Mouse (Mus musculus) testis, postnatal 14 days (tissue): ENCODE measurements around the gene Cachd1.

ENCODE experiments used
- DNase-seq: peaks from one replicate; pipeline ENCODE4 v3.0.0; 2021; ENCODE audit warnings: low spot score

Gene Cachd1

DNA sequence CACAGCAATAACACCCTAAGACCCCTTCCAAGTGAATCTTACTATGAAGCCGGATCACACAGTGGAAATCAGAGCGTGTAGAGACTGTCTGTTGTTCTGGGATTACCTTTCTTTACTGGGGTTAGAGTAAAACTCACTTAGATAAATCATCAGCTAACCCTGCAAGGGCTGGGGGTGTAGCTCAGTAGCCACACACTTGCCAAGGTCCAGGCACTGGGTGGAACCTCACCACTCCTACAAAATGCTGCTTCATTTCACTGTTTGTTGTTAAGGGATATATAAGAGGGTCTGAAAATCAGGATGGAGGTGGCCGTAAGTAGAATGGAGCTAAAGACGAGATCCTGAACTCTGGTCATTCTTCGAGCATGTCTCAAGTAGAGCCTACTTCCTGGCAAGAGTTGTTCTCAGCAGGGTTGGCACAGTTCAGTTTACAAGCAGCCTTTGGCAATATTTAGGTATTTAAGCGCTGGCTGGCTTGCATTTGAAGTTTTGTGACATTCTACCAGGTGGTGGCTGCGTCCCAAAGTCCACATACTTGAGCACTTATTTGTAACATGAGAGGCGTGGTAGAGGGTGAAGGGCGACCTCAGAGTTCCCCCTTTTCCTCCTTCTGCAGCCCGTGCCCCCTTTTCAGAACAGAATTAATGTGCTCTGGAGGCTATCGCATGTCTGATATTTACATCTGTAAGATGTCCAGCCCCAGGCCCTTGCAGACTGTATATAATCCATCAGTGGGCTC, 146.5 kb downstream of the Cachd1 start:
- DNase-seq = no peak

DNA sequence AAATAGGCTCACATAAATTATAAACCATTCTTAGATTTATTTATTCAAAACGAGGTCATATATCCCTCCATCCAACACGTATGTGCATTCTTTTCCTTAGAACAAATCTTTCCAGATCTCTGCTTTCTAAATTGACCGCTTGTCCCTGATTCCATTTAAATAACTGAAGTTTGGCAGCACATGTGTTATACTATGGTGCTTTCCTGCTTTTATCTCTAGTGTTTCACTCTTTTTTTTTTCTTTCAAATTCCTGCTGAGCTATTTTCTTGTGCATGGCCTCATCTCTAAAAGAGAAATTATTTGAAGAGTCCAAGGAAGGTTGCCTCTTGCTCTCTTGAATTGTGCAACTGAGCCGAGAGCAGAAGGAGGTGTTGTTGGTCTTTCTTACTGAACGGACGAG, 147.1 kb downstream of the Cachd1 start:
- no peak for DNase-seq

DNA sequence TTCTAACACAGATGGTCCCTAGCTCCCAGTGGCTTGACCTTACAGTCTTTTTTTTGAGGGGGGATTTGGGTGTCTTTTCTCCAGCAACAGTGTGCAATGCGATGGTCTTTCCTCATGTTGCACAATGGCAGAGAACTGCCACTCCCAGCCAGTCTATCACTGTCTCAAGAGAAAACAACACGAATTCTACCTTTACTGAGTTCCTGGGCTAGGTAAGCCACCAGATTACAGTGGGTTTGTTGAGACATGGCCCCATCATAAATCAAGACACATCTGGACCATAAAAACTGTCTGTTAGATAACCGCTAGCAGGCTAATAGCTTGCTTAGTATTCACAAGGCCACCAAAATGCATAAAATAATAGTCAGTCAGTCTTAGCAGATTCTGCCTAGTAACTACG, 147.8 kb downstream of the Cachd1 start:
- no peak for DNase-seq

- no peak for DNase-seq
These were observed 148.7 kb downstream of the Cachd1 start for GRCm38 (mm10) chr4:100925153-100925552.

DNA sequence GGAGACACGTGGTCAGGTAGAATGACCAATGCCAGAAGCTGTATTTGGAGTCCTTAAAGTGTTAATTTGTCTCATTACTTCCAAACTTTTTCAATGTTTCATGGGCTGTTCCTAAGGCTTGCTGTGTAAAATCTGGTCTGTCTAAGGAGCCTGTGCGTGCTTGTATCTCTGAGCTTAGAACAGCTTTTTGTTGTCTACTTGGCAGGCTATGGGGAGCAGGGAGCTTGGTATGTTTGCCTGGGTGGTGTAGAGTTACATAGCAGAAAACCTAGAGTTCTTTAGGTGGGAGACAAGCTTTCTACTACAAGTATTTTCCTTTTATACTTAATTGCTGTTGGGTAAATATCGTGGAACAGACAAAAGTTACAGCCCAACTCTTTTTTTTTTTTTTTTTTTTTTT, 150.1 kb downstream of the Cachd1 start:
- no peak for DNase-seq

DNA sequence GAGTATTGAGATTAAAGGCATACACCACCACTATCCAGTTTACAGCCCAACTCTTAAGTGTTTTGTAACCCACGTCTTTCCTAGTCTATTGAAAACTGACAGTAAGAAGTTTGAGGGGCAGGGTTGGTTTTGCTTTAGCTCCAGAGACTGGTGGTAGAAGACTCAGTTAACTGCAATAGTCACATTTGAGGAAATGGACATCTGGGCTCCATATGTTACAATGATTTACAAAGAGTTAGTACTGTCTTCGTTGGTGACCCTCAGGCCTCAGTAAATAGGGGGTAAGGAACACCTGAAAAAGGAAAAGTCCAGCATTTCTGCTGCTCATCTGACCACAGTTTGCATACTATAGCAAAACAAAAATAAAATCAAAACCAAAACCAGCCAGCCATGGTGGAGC, 150.6 kb downstream of the Cachd1 start:
- no peak for DNase-seq

GRCm38 (mm10) chr4:100943689-100944088, 167.2 kb downstream of the Cachd1 start:
- no peak for DNase-seq

DNA sequence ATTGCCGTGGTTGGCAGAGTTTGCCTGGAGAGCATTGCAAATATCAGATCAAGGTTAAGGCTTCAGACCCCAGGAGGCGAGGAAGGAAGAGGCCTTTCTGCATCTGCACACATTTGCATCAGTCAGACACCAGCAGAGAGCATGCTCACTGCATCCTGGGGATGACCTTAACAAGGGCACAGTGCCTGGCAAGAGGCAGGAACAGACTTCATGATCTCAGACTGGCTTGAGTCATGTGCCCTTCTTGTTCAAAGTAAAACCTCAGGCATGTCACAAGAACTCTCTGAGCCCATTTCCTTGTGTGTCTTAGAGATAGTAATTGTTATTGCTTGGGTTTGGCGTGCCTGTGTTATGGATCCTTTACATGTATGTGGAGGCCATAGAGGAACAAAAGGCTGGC, 167.8 kb downstream of the Cachd1 start:
- DNase-seq = no peak

GRCm38 (mm10) chr4:100945171-100945899, 168.9 kb downstream of the Cachd1 start:
- no peak for DNase-seq

GRCm38 (mm10) chr4:100948494-100949425, 172.3 kb downstream of the Cachd1 start:
- no peak for DNase-seq

GRCm38 (mm10) chr4:100950316-100950715, 173.8 kb downstream of the Cachd1 start:
- DNase-seq = no peak

- DNase-seq = no peak
These were observed 175.4 kb downstream of the Cachd1 start for GRCm38 (mm10) chr4:100951876-100952275.

DNA sequence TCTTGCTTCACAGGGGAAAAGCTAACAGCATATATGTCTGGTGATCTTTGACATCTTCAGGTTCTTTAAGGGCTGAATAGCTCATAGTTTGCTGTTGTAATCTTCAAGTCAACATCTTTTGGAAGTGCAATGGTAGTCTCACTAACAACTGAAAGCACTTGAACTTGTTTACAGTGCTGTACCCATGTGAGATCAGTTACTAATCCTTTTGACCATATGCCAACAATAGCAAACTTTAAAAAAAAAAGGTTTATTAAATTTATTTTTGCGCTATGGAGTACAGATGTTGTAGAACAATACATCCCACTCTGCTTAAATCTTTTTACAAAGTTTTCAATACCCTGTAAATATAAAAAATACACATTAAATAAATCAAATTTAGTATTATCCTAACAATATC, 186.9 kb downstream of the Cachd1 start:
- DNase-seq = no peak

- no peak for DNase-seq
These were observed 187.3 kb downstream of the Cachd1 start for GRCm38 (mm10) chr4:100963796-100964195.

- no peak for DNase-seq
These were observed 191.4 kb downstream of the Cachd1 start for GRCm38 (mm10) chr4:100967703-100968392.

DNA sequence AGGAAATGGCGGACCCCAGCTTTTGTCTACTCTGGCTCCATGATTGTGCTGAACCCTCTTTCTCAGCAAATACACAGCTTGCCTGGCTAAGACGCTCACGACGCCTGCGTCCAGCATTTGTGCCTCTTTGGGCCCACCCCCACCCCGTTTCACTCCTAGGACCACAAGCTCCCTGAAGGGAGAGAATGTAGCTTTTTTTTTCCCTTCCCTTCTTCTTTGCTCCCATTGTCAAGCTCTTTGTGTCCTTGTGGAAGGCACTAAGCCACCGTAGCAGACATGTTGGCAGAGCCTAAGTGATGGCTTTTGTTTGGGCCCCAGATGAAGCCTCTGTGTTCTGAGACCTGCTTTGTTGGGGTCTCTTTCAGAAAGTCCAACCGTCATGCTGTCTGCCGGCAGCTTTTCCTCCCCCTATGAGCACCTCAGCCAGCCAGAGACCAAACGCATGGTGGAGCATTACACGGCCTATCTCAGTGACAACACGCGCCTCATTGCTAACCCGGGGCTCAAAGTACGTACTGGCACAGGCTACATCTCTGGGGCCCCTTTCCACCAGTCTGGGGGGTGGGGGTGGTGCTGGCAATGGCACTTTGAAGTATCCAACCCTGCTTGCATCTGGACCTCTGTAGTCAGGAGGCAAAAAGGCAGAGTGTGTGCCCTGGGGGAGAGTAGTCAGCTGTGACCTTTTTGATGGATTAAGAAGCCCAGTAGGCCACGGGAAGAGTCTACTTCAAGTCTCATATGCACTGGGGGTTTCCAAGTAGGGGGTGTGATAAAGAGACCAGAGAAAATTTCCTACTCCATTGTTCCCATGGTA, 197.4 kb downstream of the Cachd1 start:
- DNase-seq = no peak

DNA sequence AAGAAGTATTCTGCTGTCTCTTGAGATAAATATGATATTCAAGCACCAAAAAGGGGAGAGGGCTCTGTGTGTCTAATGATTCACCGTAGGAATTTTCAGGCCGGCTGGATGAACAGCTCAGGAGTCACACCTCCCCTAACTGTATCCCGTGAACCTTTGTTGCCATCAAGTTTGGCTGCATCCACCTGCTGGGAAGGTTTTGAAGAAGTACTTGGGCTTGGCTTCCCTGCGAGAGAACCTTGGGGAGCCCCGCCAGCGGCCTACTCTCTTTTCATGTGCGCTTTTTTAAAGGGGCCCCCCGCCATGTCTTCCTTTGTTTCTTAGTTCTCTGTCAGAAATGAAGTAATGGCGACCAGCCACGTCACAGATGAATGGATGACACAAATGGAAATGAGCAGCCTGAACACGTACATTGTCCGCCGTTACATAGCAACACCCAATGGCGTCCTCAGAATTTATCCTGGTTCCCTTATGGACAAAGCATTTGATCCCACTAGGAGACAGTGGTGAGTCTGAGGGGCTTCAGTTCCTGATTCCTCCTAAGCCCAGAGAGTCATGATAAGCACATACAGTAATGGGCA, 198.1 kb downstream of the Cachd1 start:
- no peak for DNase-seq

DNA sequence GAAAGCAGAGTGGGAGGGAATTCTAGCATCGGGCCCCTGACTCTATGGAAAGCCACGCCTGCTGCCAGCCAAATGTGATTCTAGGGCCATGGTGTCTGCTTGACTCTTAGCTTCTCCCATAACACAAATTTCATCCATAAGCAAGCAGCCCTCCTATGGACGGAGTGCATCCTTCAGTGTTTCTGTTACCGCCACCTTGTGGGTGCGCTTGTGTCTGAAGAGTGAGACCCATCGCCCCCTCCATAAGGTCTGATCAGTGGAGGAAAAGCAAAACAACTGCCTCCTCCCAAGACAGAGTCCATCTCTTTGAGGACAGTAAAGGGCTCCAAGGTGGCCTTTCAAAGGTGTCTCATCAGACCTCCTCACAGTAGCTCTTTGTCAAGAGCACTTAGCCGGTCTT, 201.0 kb downstream of the Cachd1 start:
- no peak for DNase-seq

- no peak for DNase-seq
These were observed 210.7 kb downstream of the Cachd1 start for GRCm38 (mm10) chr4:100987187-100987586.

DNA sequence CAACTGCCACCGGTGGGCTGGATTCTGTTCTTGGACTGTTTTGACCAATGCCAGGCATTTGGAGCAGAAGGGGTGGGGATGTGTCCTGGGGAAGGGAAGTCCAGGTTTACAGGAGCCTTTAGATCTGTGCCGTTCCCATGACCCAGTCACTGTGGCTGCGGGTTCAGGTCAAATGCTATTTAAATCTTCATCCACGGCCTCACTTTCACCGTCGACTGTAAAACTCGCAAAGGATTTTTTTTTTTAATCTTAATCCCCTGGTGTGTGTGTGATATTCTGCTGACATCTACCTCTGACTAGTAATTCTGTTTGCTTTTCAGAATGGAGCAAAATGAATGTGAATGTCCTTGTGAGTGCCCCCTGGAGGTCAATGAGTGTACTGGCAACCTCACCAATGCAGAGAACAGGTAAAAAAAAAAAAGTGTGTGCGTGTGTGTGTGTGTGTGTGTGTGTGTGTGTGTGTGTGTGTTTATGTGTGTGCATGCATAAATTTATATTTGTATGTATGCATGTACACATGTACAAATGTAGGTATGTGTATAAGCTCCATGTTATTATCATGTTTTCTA, 211.8 kb downstream of the Cachd1 start:
- DNase-seq = no peak
